Mouse (Mus musculus): Measurements from ENCODE around the gene Atl3.

Atl3 gene

GRCm38 (mm10) chr19:7500701-7501100 lies 6.9 kb downstream of the Atl3 start:
- no peak for DNase-seq

DNA sequence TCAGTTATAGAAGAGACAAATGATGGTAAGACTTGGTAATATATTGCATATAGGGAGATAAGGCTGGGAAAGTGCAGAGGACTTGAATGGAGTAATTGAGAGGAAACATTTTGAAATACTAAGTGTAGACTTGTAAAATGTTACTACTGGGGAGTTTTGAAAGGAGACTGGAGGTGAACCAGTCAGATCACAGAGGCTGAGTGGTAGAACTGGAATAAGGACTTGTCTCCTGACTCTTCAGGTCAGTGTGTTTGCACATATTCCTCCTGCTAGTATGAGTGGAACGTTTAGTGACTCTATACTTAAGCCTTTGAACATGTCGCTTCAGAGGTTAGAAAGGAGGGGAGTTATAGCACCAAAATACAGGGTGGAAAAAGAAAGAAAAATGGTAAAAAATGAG lies 8.6 kb downstream of the Atl3 start:
- no peak for DNase-seq

- DNase-seq = no peak
These were observed 12.5 kb downstream of the Atl3 start for GRCm38 (mm10) chr19:7506321-7506720.

- DNase-seq = no peak
These were observed 14.2 kb downstream of the Atl3 start for GRCm38 (mm10) chr19:7508026-7508425.

GRCm38 (mm10) chr19:7516437-7516836 lies 22.6 kb downstream of the Atl3 start:
- DNase-seq = no peak

DNA sequence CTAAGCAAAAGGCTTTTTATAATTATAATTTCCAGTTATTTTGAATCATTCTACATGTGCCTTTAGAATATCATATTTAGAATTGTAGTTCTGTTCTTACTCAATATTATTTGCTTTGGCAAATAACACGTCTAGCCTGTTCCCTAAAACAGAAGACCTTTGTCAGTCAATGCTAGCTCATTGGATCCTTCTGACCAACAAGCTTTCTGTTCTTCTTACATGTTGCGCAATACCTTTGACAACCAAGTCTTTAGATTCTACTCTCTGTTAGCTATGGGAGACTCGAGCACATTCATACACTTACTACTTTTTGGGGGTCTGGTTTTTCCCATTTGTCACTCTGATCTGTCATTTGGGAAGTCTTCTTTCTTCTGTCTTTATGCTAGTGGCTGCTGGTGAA lies 27.8 kb downstream of the Atl3 start:
- no peak for DNase-seq

GRCm38 (mm10) chr19:7522856-7523255 lies 29.0 kb downstream of the Atl3 start:
- no peak for DNase-seq

- peak in 1 of 2 experiments; percentile 28 for DNase-seq
These were observed 29.5 kb downstream of the Atl3 start for GRCm38 (mm10) chr19:7523292-7523691.

- DNase-seq = no peak
These were observed 29.9 kb downstream of the Atl3 start for GRCm38 (mm10) chr19:7523781-7524180.

DNA sequence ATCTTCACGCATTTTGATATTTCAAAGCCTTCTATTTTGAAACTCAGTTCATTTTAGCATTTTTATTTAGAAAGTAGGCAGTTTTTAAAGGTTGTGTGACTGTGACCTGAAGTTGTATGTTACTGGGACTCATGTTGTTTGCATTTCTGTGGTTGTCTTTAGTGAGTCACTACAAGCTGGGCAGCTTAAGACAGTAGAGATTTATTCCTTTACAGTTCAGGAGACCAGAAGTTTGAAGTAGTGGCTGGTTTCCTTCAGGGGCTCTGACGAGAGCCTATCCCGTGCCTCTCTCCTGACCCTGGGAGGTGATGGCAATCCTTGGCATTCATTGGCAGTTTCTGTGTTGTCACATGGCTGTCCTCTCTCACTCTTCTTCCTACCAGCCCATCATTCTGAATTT lies 31.0 kb downstream of the Atl3 start:
- no peak for DNase-seq

- peak in 1 of 2 experiments; percentile 72 for DNase-seq
These were observed 35.0 kb downstream of the Atl3 start for GRCm38 (mm10) chr19:7528639-7529428.

- DNase-seq = no peak
These were observed 38.1 kb downstream of the Atl3 start for GRCm38 (mm10) chr19:7531906-7532305.

DNA sequence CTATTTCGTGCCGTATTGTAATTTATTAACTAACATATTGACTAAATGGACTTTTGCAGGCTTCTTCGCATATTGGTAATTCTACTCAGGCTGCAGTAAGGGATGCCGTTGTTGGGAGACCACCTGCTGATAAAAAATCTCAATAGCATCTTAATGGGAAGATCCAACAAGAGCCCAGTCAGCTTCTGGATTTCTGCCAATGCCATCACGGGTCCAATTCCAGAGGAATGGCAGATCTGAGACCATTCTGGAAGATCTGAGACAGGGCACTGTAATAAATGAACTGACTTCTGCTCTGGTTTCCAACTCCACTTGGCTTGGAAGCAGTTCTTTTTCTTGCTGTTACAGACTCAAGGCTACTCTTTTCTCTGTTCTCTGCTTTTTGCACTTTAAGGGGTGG lies 40.1 kb downstream of the Atl3 start:
- no peak for DNase-seq

GRCm38 (mm10) chr19:7548924-7549323 lies 55.1 kb downstream of the Atl3 start:
- DNase-seq = no peak

GRCm38 (mm10) chr19:7551550-7552300 lies 57.9 kb downstream of the Atl3 start:
- DNase-seq = peak in 1 of 2 experiments; percentile 9

DNA sequence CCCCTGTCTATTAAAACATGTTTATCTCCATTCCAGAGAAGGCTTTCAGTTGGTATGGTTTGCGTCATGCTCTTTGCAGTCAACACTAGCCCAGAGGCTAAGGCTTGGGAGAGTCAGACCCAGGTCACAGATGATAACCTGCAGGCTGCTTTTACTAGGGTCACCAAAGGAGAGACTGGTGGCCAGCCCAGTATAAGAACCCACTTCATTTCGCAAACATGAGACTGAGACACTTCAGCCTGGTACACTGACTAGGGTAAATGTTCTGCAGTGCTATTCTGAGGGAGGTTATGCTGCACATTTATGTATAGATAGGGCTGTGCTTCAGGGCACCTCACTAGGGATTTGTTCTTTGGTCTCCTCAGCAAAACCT lies 58.4 kb downstream of the Atl3 start:
- no peak for DNase-seq

DNA sequence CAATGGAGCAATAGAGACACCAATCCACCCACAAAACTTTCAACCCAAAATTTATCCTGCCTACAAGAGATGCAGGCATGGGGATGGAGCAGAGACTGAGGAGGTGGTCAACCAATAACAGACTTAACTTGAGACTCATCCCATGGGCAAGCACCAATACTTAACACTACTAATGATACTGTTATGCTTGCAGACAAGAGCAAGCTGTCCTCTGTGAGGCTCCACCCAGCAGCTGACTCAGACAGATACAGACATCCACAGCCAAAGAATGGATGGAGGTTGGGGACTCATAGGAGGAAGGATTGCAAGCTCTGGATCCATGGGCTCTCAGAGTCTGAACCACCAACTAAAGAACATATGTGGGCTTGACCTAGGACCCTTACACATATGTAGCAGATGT lies 59.6 kb downstream of the Atl3 start:
- DNase-seq = no peak

DNA sequence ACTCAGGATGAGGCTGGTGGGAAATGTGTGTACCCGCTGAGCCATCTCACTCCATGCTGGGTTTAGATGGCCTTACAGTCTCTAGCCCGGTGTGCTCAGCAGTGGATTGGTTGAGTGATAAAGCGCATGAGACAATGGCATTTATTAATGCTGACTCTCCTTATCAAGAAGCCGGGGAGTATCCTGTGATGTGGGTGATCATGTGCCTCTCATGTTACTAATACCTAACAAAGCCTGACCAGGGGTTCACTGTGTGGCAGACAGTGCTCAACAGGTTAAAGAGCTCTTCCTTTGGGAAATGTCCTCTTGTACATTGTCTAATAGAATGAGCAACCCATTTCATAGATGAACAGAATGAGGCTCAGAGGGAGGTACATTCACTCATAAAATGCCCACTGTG lies 61.0 kb downstream of the Atl3 start:
- DNase-seq = no peak

- no peak for DNase-seq
These were observed 62.8 kb downstream of the Atl3 start for GRCm38 (mm10) chr19:7556641-7557040.

DNA sequence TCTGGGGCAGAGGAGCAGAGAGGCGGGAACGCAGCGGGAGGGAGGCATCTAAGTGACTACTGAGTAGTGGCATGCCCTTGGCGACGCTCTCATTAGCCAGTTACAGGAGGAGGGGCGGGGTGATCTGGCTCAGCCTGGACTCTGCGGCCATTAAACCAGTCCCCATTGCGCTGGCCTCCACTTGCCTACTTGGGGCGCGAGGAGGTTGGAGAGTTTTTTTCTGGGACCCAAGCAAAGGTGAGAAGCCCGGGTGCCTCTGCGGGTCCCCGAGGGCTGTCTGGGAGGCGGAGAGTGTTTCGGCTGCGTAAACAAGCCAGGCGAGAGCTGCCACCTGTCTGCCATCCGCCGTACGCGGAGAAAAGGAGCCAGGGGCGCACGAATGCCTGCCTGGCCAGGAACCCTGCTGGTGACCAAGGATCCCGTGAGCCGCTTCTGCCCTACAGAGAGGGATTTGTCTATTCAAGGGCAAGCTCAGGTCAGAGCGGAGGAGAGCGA lies 63.5 kb downstream of the Atl3 start, which contains the start of gene Pla2g16:
TSS of gene Pla2g16 (plus strand) at position 132 of the 495 bp plus-strand sequence.
- peak; percentile 70 to 75 for DNase-seq

GRCm38 (mm10) chr19:7557844-7558243 lies 64.0 kb downstream of the Atl3 start:
- no peak for DNase-seq

DNA sequence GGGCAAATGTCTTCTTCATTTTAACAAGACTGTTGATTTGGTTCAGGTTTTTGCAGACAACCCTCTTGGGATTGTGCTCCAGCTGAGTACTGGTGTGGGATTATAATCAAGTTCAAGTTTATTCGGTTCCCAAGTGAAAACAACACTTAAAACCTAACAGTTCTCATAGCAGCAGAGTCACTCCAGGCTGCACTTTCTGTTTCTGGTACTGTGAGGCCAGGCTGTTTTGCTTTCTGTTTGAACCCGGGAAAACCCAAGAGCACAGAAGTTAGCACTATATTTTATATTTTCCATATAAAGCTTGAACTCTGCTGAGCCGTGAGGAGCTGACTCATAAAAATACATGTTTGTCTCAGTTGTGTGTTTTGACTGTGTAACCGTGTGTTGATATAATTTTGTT lies 64.8 kb downstream of the Atl3 start:
- no peak for DNase-seq

DNA sequence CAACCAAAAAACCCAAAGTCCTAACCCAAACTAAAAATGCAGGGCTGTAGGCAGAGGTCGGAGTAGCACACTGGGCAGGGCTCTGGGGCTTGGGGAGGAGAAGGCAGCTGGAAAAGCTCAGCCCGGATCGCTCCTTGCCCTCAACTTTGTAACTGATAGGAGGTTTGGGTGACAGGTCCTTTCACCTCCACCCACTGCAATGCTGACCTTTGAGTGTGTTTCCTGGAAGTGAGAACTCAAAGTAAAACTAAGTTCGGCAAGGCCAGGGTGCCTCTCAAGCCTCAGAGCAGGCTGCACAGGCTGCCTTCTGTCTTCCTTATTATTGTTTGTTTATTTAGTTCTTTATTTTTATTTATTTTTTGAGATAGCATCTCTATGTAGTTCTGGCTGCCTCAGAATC lies 66.1 kb downstream of the Atl3 start:
- no peak for DNase-seq

DNA sequence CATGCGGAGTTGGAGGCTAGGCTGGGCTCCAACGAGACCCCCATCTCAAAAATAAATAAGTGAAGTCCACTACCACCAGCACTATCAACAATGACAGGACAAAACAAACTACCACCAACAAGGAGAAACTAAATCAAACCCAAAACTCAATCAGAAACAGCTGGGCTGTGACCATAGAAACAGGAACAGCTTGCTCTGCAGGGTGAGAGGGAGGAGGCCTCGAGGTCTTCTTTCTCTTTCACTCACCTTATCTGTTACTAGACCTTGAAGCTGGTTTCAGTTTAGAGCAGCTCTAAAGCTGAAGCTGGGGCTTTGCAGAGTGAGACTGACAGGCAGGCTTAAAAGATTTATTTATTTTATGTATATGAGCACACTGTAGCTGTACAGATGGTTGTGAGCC lies 67.6 kb downstream of the Atl3 start:
- no peak for DNase-seq

Measured in lung, postnatal 4 days (tissue).